Mouse (Mus musculus) cerebellum, adult (tissue): ENCODE results near the gene Gabarap.
"Not testable (repeated sequence)": the region's sequence is repeated elsewhere in the genome, so short reads cannot be mapped to it uniquely, and the experiment has no call there.

Experiments
- ATAC-seq: cut with Nextera tagmentation; 2 replicates; pipeline ENCODE4 v1.9.2; 2017; ENCODE audit warnings: mild to moderate bottlenecking, moderate library complexity, mixed read lengths; ENCODE audit not compliant: insufficient number of reproducible peaks, low FRiP score, low TSS enrichment

Gabarap gene

GRCm38 (mm10) chr11:69996161-69997061, 5.5 kb downstream of the Gabarap start:
- no peak for ATAC-seq

GRCm38 (mm10) chr11:69997070-69997509, 6.1 kb downstream of the Gabarap start:
- ATAC-seq = no peak

- no peak for ATAC-seq
These were observed 7.9 kb downstream of the Gabarap start for GRCm38 (mm10) chr11:69998567-69999491.

GRCm38 (mm10) chr11:69999666-70000065, 8.7 kb downstream of the Gabarap start:
- ATAC-seq = no peak

- peak; percentile 27; the same call in 1 of the 2 replicates for ATAC-seq
These were observed 9.5 kb downstream of the Gabarap start, which contains the start of gene Dvl2 for GRCm38 (mm10) chr11:70000396-70000898. Dvl2 (plus strand) TSS chr11:70000595.

- no peak for ATAC-seq
These were observed 10.2 kb downstream of the Gabarap start for GRCm38 (mm10) chr11:70001159-70001558.

- no peak for ATAC-seq
These were observed 10.9 kb downstream of the Gabarap start for GRCm38 (mm10) chr11:70001865-70002264.

GRCm38 (mm10) chr11:70002471-70002870, 11.5 kb downstream of the Gabarap start:
- ATAC-seq = no peak

GRCm38 (mm10) chr11:70005521-70005920, 14.6 kb downstream of the Gabarap start:
- ATAC-seq = no peak

- ATAC-seq = no peak
These were observed 19.1 kb downstream of the Gabarap start for GRCm38 (mm10) chr11:70010033-70010432.

- no peak for ATAC-seq
These were observed 19.6 kb downstream of the Gabarap start for GRCm38 (mm10) chr11:70010548-70010947.

- no peak for ATAC-seq
These were observed 20.0 kb downstream of the Gabarap start for GRCm38 (mm10) chr11:70010961-70011360.

- ATAC-seq = no peak
These were observed 22.0 kb downstream of the Gabarap start for GRCm38 (mm10) chr11:70012931-70013330.

- ATAC-seq = no peak
These were observed 22.5 kb downstream of the Gabarap start for GRCm38 (mm10) chr11:70013408-70013807.

- ATAC-seq = no peak
These were observed 23.1 kb downstream of the Gabarap start for GRCm38 (mm10) chr11:70014051-70014450.

GRCm38 (mm10) chr11:70014880-70015558, 24.1 kb downstream of the Gabarap start, which contains the start of gene Acadvl:
Acadvl (minus strand) TSS chr11:70015411.
- ATAC-seq = peak; percentile 75; the same call in 1 of the 2 replicates

GRCm38 (mm10) chr11:70015677-70016076, 24.7 kb downstream of the Gabarap start:
- ATAC-seq = no peak

GRCm38 (mm10) chr11:70016177-70016576, 25.2 kb downstream of the Gabarap start:
- not testable (repeated sequence) for ATAC-seq

GRCm38 (mm10) chr11:70016669-70017068, 25.7 kb downstream of the Gabarap start, which contains the start of gene Dlg4:
Dlg4 (plus strand) TSS chr11:70016942.
- no peak for ATAC-seq
